Mouse (Mus musculus) gastrocnemius, postnatal 14 days (tissue): ENCODE measurements around the gene Aftph. TPM values are rescaled to one million over a fixed set of nuclear protein-coding genes. Genes with fewer than 3 reads are reported as not detected.

Source experiments
- DNase-seq: peaks from one replicate; pipeline ENCODE4 v3.0.0; 2021; ENCODE audit warnings: mixed read lengths
- intact Hi-C: fragments of 180-260 bp; cut with DNase I; formaldehyde crosslinking; loops from one replicate; pipeline ENCODE4 v1.15.1; 2025; ENCODE audit warnings: low total_unique reads
- total RNA-seq, 2 experiments: library from RNA; stranded (reverse); gene quantifications; 2 replicates each; pipeline ENCODE4 v1.2.3; 2021

Aftph gene
- total RNA-seq, 2 experiments from 2014 or later = 14.2 to 15.7 TPM

DNA sequence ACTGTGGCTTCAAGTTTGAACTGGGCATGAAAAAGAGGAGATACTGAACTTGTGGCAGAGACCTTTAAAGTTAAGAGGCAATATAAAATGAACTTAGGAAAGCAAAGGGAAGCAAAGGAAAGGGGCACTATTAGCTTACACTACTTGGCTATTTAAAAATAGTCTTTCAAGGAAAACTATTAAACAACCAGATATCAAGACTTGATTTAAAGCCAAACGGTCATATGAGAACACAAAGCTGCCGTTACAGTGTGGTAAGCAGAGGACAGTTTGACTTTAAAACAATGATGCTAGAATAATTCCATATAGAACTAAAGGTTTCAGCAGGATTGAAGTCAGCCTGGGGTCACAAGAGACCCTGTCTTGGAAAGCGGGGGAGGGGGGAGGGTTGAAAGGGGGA is 7.3 kb downstream of the Aftph start:
- intact Hi-C loops = loop anchor here (10.0 kb wide), 1 partner anchor 79 kb away; no protein-coding TSS in a partner anchor
- no peak for DNase-seq

DNA sequence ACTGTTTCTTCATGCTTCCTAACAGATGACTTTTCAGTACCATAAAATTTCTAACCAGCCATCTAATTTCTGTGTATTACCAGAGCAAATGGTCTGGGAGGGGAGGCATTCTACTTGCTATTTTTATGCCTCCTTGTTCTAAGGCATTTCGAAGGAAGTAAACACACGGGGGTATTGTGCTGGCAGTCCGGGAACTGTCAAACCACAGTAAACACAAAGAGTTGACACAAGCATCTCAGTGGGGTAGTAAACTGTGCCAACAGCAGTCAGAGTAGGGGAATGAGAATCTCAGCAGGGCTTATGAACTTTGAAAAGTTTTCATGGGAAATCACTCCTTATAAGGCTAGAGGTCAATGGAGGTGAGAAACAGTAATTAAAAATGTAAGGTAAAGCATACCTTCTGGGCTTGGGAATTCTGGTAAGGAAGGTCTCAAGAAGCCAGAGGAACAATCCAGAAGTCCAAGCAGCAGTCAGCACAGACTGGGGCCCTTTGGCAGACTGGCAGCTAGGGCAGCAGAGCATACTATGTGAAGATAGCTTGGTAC is 7.8 kb downstream of the Aftph start:
- no peak for DNase-seq
- intact Hi-C loops = loop anchor here (10.0 kb wide), 1 partner anchor 79 kb away; no protein-coding TSS in a partner anchor

- DNase-seq = no peak
- intact Hi-C loops = no loop called here
Observed at GRCm38 (mm10) chr11:20729403-20729802, 12.0 kb downstream of the Aftph start.

DNA sequence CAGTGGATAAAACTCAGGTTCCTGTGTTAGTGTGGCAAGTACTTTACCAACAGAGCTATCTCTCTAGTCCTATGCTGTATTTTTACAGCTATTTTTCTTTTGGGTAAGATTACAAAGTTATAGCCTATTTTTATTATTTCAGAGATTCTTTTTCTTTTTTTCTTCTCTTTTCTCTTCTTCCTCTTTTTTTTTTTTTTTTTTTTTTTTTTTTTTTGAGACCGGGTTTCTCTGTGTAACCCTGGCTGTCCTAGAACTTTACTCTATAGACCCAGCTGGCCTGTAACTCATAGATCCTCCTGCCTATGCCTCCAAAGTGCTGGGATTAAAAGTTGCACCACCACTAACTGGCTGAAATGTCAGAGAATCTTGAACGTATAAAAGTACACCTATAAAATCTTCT is 13.3 kb downstream of the Aftph start:
- no peak for DNase-seq
- intact Hi-C loops = no loop called here

DNA sequence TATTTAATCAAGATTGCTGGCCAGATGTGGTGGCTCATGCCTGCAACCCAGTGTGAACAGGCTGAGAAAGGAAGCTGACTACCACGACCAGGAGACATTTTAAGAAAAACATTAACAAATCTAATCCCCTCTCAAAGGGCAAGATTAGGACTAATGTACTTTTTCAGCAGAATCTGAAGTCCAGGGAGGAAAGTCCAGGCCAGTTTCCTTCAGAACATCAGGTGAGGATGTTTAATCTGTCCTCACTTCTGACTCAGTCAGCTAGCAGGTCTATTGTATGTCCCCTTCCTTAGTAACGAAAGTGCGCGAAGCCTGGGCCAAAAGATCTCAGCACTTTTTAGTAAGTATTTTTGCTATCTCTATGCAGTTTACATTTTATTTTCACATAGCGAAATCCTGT is 17.8 kb downstream of the Aftph start:
- DNase-seq = no peak
- intact Hi-C loops = no loop called here

GRCm38 (mm10) chr11:20712068-20712671 is 29.2 kb downstream of the Aftph start:
- no peak for DNase-seq
- intact Hi-C loops = no loop called here

DNA sequence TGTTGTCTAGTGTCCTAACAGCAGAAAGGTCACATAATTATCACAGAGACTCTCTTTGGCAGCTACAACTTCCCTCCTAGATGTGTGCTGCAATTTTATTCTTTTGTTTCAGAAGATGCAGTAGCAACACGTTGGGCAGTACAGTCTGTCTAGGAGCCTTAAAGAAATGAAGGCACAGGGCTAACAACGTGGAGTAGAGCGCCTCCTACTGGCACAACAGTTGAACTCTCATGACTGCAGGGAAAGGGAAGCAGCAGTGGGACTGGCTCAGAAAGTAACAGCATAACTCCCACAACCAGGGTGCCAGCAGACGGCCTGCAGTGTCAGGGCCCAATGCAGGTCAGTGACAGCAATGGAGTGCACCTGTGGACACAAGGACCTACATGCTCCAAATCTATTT is 50.4 kb downstream of the Aftph start:
- DNase-seq = peak; percentile 48
- intact Hi-C loops = loop anchor here (2.0 kb wide), 1 partner anchor 236 kb away; no protein-coding TSS in a partner anchor

GRCm38 (mm10) chr11:20681679-20682078 is 59.7 kb downstream of the Aftph start:
- DNase-seq = no peak
- intact Hi-C loops = no loop called here

- intact Hi-C loops = no loop called here
- no peak for DNase-seq
Observed at GRCm38 (mm10) chr11:20680781-20681180, 60.6 kb downstream of the Aftph start.

GRCm38 (mm10) chr11:20679396-20679795 is 62.0 kb downstream of the Aftph start:
- DNase-seq = no peak
- intact Hi-C loops = no loop called here

DNA sequence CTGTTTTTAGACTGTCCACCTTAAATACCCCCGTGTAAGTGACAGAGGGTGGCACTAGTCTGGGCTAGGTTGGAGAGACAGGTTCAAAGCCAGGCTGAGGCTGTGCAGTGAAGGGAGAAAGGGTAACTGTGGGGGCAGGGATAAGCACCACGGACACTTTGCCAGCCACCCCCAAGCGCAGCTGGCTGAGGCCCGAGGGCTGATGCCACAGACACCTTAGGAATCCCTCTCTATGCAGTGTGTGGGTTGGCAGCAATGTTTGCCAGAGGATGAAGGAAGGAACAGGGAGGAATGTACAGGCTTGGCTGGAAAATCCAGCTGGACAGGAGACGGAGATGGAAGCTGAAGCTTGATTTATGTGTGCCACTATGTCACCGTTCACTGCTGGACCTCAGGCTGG is 68.9 kb downstream of the Aftph start:
- intact Hi-C loops = no loop called here
- DNase-seq = no peak

DNA sequence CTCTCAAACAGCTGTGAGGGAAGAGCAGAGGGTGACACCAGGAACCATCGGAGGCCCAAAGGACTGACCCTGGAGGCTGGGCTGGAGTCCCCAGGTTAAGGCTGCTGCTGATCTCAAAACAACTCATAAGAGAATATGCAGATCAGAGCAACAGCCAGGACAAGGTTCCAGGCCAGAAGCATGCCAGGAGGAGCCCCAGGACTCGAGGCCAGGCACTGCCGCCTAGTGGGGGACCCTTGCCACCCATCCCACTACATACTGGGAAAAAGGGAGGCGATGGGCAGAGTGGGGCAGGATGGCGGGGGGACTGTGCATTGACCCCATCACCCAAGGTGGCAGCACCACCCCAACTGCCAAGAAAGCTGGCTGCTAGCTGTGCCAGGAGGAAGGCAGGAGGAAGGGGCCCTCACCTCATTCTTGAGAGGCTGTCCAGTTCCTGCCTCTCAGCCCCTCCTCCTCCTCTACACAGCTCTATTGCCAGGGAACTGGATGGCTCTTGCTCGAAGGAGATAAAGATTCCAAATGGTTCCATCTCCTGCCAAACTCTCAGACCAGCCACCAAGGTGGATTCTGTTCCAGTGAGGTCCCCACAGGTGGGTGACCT is 69.5 kb downstream of the Aftph start:
- DNase-seq = no peak
- intact Hi-C loops = no loop called here

DNA sequence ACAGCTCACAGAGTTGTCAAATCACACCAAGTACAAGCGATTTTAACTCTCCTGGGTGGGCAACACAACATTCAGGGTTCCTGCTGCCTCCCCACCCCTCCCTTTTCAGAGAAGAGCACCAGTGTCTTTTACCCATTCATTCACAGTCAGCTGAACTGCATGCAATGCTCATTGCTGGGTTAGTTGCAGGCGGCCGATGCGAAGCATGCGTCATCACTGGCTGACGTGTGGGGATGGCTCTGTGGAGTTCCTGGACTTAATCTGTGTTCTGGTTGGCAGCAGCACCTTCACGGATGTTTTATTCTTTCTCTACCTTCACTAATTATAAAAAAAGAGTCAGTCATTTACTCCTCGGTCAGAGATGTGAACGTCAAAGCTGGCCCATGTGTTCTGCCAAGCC is 76.5 kb downstream of the Aftph start:
- intact Hi-C loops = no loop called here
- no peak for DNase-seq

GRCm38 (mm10) chr11:20663580-20664198 is 77.7 kb downstream of the Aftph start:
- intact Hi-C loops = no loop called here
- DNase-seq = no peak

- intact Hi-C loops = no loop called here
- DNase-seq = no peak
Observed at GRCm38 (mm10) chr11:20662811-20663210, 78.6 kb downstream of the Aftph start.

DNA sequence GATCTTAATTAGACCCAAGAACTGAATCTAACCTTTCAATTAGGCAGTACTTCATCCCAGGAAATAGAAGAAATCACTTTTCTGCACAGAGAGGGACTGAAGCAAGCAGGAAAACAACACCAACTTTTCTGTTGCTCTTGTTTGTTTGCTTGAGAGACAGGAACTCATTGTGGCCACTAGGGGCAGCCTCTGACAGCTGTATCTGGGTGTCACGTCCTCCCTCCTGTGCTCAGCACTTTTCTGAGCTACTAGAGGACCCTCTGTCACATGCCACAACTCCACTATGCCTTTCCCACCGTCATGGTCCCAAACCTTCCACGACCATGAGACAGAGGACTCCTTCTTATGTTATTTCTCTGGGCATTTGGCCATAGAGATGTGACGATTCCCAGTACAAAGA is 79.7 kb downstream of the Aftph start:
- intact Hi-C loops = no loop called here
- peak; percentile 23 for DNase-seq

DNA sequence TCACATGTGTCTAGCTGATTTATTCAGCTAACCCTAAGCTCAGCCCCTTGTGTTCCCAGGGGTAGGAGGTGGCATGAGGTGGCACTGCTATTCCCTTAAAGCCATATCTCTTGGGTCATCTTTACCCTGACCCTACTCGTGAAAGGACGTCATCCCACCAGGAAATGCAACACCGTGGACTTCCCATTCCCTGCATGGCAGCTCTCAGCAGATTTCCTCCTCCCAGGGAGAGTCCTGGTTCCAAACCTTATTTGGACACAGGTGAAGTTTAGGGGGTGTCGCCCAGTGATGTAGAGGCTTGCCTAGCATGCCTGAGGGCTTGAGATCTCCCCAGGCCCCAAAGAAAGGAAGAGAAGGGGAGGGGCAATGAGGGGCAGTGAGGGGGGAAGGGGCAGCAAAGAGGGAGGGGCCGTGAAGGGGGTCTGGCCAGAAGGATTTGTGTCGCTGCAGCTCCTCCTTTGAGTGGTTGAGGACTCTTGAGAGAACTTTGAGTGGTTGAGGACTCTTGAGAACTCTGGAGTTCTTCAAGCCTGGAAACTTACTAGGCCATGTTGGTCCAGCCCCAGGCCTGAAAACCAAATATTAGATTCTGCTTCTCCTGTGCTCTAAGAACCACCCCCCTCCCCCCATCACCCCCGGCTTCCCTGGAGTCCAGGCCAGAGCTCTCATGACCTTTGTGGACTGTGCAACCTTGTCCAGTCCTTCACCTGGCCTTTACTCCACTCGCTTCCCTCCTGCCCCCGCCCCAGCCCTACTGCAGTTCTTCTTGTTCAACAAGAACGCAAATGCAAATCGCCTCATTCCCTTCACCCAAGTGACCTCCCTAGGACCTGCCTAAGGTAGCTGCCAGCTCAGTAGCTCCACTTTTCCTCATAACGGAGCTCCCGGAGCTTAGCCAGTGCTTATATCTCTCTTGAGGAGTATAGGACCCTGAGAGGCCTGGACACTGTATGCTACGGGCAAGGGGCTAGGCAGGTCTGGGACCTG is 81.0 kb downstream of the Aftph start:
- no peak for DNase-seq
- intact Hi-C loops = no loop called here

- peak; percentile 25 for DNase-seq
- intact Hi-C loops = loop anchor here (10.0 kb wide), 1 partner anchor 76 kb away; no protein-coding TSS in a partner anchor
Observed at GRCm38 (mm10) chr11:20659094-20659493, 82.3 kb downstream of the Aftph start.

DNA sequence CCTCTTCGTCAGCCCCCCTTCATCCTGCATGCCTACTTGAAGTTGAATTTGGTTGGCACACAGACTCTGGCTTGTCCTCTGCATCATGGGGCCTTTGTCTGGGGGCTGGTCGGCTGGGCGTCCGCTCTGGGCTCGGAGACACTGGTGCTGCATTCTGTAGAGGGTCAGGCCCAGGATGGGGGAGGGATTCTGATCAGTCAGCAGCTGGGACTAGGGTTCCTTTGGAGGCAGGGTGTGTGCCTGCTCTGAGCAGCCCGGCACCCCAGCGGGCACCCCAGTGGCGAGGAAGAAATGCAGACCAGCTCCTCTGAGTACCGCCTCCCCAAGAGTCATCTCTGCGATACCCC is 84.7 kb downstream of the Aftph start:
- intact Hi-C loops = loop anchor here (10.0 kb wide), 1 partner anchor 78 kb away; no protein-coding TSS in a partner anchor
- peak; percentile 11 for DNase-seq
